In the genomic region with DNA sequence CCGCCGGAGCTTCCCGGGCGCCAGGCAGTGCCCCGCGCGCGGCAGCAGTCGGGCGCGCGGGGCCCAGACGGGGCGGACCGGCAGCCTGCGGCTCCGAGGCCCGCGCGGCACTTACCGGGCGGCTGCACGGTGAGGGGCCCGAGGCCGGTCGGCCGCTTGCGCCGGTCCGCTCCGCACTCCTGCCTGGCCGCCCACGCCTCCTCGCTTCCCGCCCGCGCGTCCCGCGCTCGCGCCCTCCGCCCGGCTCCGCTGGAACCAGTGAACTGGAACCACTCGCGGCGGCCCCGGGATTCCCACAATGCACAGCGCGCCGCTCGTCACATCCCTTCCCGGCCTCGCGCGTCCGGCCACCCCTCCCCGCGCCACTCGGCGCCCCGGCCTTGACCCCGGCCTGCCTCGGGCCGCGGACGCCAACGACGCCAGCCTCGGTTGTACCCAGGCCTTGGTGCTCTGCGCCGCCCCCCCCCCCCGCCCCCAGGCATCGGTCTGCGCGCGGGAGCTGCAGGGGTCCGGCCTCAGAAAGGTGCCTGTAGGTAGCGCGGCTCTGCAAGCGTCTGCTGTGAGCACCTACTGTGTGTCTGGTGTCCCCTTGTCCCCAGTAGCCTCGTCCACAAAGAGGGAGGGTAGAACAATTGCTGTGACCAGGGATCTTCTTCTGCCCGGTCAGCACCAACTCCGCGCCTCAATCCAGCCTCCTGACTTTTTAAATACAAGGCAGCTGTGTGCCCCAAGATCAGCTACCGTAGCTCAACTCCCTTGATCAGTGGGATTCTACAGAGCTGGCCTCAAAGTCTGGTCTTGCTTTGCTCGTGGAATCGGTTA, we compare ENCODE assay signal across 8 mouse cellular contexts. TPM values are rescaled to one million over a fixed set of nuclear protein-coding genes. Genes with fewer than 3 reads are reported as not detected.
DNase-seq lines count a peak whose midpoint lies in the region; ATAC-seq lines count a peak whose summit lies in the region.

No protein-coding gene starts in this region.

- peak overlapping the region; percentile 86 for H3K27ac ChIP-seq in hindbrain, embryonic 12.5 days

- H3K4me2 ChIP-seq in hindbrain, embryonic 12.5 days (replicated peaks), result peak overlapping the region; percentile 85

- peak overlapping the region; percentile 99 for H3K4me3 ChIP-seq in hindbrain, embryonic 12.5 days

- no peaks in the 10 kb centered on the region for H3K27me3 ChIP-seq in hindbrain, embryonic 12.5 days

- WGBS in hindbrain, embryonic 12.5 days, result 2% methylated on average over 78 of the region's 89 CpGs

- peak; percentile 86 for ATAC-seq in hindbrain, embryonic 12.5 days (ENCODE audit: low FRiP score)

- H3K4me1 ChIP-seq in hindbrain, embryonic 12.5 days, result peaks cover 30% of the 10 kb centered on the region

- peak; percentile 91 for DNase-seq in Muller cell, postnatal 12 days (ENCODE audit: inconsistent ontology term)
- peak; percentile 88 for DNase-seq in cerebellum, adult 9-11 months
- peak; percentile 75 to 86 for DNase-seq in frontal cortex, postnatal 10 days (ENCODE audit: low spot score in 2 of 2)
- peak; percentile 83 to 86 for DNase-seq in layer of hippocampus, postnatal 25 days (ENCODE audit: extremely low spot score in 1 of 2, low spot score in 1 of 2)
- peak; percentile 91 for DNase-seq in lung, postnatal 14 days
- DNase-seq in ovary, postnatal 36 days (ENCODE audit: low spot score), result peak; percentile 90
- DNase-seq in thymus, postnatal 14 days, result peak; percentile 89

- peak overlapping the region; percentile 98 for H3K9ac ChIP-seq in hindbrain, embryonic 12.5 days

- peaks cover 12% of the 10 kb centered on the region; the same call in 1 of the 2 replicates for H3K36me3 ChIP-seq in hindbrain, embryonic 12.5 days

- no peaks in the 10 kb centered on the region for H3K9me3 ChIP-seq in hindbrain, embryonic 12.5 days (replicated peaks)

RNA-seq across cellular contexts. Expression of gene H2afy, which starts 0.7 kb away (rescaled TPM):
- 491 and 497 TPM in 2 replicates for polyA plus RNA-seq in hindbrain, embryonic 12.5 days (2016; fragmentation: Nextera tagmentation; extraction: Ambion mirVana)
- total RNA-seq in layer of hippocampus, postnatal 25 days (2021), result 100 to 1,000 TPM; 115 to 130 TPM

RNA-seq across cellular contexts. Expression of gene Tifab, which starts 43.2 kb away (rescaled TPM):
- 1.5 and 1.6 TPM in 2 replicates for polyA plus RNA-seq in hindbrain, embryonic 12.5 days (2016; fragmentation: Nextera tagmentation; extraction: Ambion mirVana)
- 1 to 10 TPM; 1.8 to 2.0 TPM for total RNA-seq in layer of hippocampus, postnatal 25 days (2021)

Comparison
In these comparisons a context has a peak if more than half of its experiments do, and no peak if none do; other contexts are left out.
1. Peak in every context shown above with its lines: DNase-seq, ATAC-seq, H3K4me3 ChIP-seq and H3K27ac ChIP-seq.